Mouse (Mus musculus) kidney, embryonic 16.5 days (tissue): ENCODE data around the gene Car15. TPM values are rescaled to one million over a fixed set of nuclear protein-coding genes. Genes with fewer than 3 reads are reported as not detected.

Experiments
- ATAC-seq: fragments of 200-750 bp; cut with Nextera tagmentation; 2 replicates; pipeline ENCODE4 v1.8.0; 2017; ENCODE audit warnings: moderate TSS enrichment; ENCODE audit not compliant: low FRiP score, low TSS enrichment
- H3K27ac ChIP-seq: fragments of 300-500 bp; sonication (generic); 2 replicates; pipeline ENCODE4 v1.5.1; 2014; ENCODE audit warnings: low read length
- H3K27me3 ChIP-seq: fragments of 300-500 bp; sonication (generic); 2 replicates; pipeline ENCODE4 v1.6.1; 2014; ENCODE audit warnings: low read length, control low read depth, mixed read lengths; ENCODE audit not compliant: insufficient read depth
- H3K36me3 ChIP-seq: fragments of 300-500 bp; sonication (generic); 2 replicates; pipeline ENCODE4 v1.6.1; 2014; ENCODE audit warnings: low read length, control low read depth, mixed read lengths; ENCODE audit not compliant: insufficient read depth
- H3K4me1 ChIP-seq: fragments of 300-500 bp; sonication (generic); 2 replicates; pipeline ENCODE4 v1.6.1; 2014; ENCODE audit warnings: low read length, control low read depth, mixed read lengths; ENCODE audit not compliant: insufficient read depth
- H3K4me2 ChIP-seq: fragments of 300-500 bp; sonication (generic); replicated peaks from 2 replicates; pipeline ENCODE4 v1.6.1; 2014; ENCODE audit warnings: low read depth, low read length
- H3K4me3 ChIP-seq: fragments of 300-500 bp; sonication (generic); 2 replicates; pipeline ENCODE4 v1.5.1; 2014; ENCODE audit warnings: mild to moderate bottlenecking, low read length
- H3K9ac ChIP-seq: fragments of 300-500 bp; sonication (generic); replicated peaks from 2 replicates; pipeline ENCODE4 v1.6.1; 2014; ENCODE audit warnings: low read length
- H3K9me3 ChIP-seq: fragments of 300-500 bp; sonication (generic); 2 replicates; pipeline ENCODE4 v1.6.1; 2016; ENCODE audit warnings: low read length, control low read depth
- WGBS: fragments of 180-500 bp; shearing (Covaris S2); extraction: QIAGEN DNeasy Blood & Tissue Kit; methylation state at CpG from one replicate; pipeline ENCODE4 v1.1.7; 2014; 5-methylcytosine and 5-hydroxymethylcytosine counted together
- polyA plus RNA-seq: library from polyadenylated mRNA; unstranded; fragments of >200 nt; fragmentation: Nextera tagmentation; extraction: Ambion mirVana; gene quantifications from 2 replicates; pipeline ENCODE4 v1.2.1, GENCODE M21; 2015

The Car15 gene
- polyA plus RNA-seq = 35.7 and 48.6 TPM in 2 replicates

DNA sequence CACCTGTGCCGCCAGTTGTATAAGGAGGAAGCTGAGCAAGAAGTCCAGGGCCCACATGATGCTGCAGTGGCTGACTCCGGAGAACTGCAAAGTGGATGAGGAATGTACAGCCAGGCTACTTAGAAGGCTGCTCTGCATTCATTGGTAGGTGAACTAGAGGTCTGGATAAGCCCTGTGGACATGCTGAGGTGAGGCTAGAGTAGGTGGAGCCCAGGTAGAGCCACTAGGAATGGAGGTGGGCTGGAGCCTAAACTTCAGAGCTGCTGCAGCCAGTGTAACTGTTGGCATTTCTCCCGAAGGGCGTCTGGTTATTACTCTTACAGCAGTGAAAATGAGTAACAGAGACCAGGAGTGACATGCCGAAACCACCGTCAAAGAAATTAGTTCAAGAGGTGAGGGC lies at the start of gene Car15:
Car15 (minus strand) TSS at position 314 of the 400 bp plus-strand sequence.
- peaks cover 3% of the 10 kb centered on the region for H3K4me1 ChIP-seq

GRCm38 (mm10) chr16:17884116-17884515 lies 46.0 kb upstream of the Car15 start:
- H3K4me1 ChIP-seq = no peaks in the 10 kb centered on the region
- H3K4me2 ChIP-seq = no peak overlapping the region
- H3K9me3 ChIP-seq = no peaks in the 10 kb centered on the region
- no peak overlapping the region for H3K27ac ChIP-seq
- no peak overlapping the region for H3K4me3 ChIP-seq
- H3K9ac ChIP-seq = no peak overlapping the region
- no peak for ATAC-seq
- WGBS = 61% methylated on average over 6 of the region's 6 CpGs
- no peaks in the 10 kb centered on the region for H3K27me3 ChIP-seq
- H3K36me3 ChIP-seq = no peaks in the 10 kb centered on the region

More for the DNA sequence above, at the start of gene Car15:
- 71% methylated on average over 6 of the region's 6 CpGs for WGBS
- H3K4me3 ChIP-seq = no peak within 1 kb of the TSS
- H3K27ac ChIP-seq = no peak within 1 kb of the TSS
- H3K4me2 ChIP-seq = no peak within 1 kb of the TSS
- H3K9me3 ChIP-seq = no peaks in the 10 kb centered on the region
- H3K9ac ChIP-seq = no peak within 1 kb of the TSS
- peaks cover 22% of the 10 kb centered on the region for H3K36me3 ChIP-seq
- ATAC-seq = no peak
- H3K27me3 ChIP-seq = peaks cover 46% of the 10 kb centered on the region

GRCm38 (mm10) chr16:17882196-17882595 lies 44.0 kb upstream of the Car15 start:
- Histone ChIP-seq H3K9ac (no peak overlapping the region), H3K4me2 (no peak overlapping the region), H3K27me3 (no peaks in the 10 kb centered on the region), H3K4me3 (no peak overlapping the region), H3K27ac (no peak overlapping the region), H3K36me3 (0 out of 2 replicates have a peak, but pooled peaks cover 2% of the 10 kb centered on the region), H3K9me3 (no peaks in the 10 kb centered on the region), H3K4me1 (no peaks in the 10 kb centered on the region)
- no peak for ATAC-seq

- Histone ChIP-seq H3K4me1 (no peaks in the 10 kb centered on the region), H3K4me2 (no peak overlapping the region), H3K4me3 (no peak overlapping the region), H3K27ac (no peak overlapping the region), H3K36me3 (0 out of 2 replicates have a peak, but pooled peaks cover 2% of the 10 kb centered on the region), H3K9me3 (no peaks in the 10 kb centered on the region), H3K27me3 (no peaks in the 10 kb centered on the region), H3K9ac (no peak overlapping the region)
- ATAC-seq = no peak
- WGBS = 94% methylated on average over 4 of the region's 4 CpGs
Measured at GRCm38 (mm10) chr16:17879571-17879970, 41.4 kb upstream of the Car15 start.

- WGBS = 94% methylated on average over 1 of the region's 1 CpGs
- no peak for ATAC-seq
- H3K36me3 ChIP-seq = peaks cover 14% of the 10 kb centered on the region; the same call in 1 of the 2 replicates
Measured at GRCm38 (mm10) chr16:17876096-17876495, 37.9 kb upstream of the Car15 start.

DNA sequence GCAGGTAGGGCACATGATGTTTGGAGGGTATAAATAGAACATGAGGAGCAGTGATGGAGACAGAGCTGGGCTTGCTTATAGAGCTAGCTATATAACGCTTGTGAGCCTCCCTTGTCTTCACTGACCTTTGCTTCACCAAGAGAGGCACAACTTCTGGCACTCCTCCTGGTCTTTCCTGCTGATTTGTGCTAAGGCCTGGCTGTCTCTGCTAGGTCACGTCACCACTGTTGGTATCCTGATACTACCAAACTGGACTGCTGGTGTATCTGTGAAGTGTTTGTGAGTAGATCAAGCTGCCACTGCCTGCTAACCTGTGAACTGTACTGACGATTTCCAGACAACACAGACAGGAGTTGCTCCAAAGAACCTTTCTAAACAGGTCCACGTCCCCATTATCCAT lies 37.0 kb upstream of the Car15 start:
- WGBS = 75% methylated on average over 4 of the region's 4 CpGs
- Histone ChIP-seq H3K4me2 (no peak overlapping the region), H3K4me3 (no peak overlapping the region), H3K9me3 (no peaks in the 10 kb centered on the region), H3K27ac (no peak overlapping the region), H3K36me3 (peaks cover 18% of the 10 kb centered on the region; the same call in 1 of the 2 replicates), H3K9ac (no peak overlapping the region), H3K4me1 (no peaks in the 10 kb centered on the region), H3K27me3 (no peaks in the 10 kb centered on the region)
- no peak for ATAC-seq

More at GRCm38 (mm10) chr16:17876096-17876495, 37.9 kb upstream of the Car15 start:
- Histone ChIP-seq H3K9me3 (no peaks in the 10 kb centered on the region), H3K27ac (no peak overlapping the region), H3K4me2 (no peak overlapping the region), H3K27me3 (no peaks in the 10 kb centered on the region), H3K9ac (no peak overlapping the region), H3K4me3 (no peak overlapping the region), H3K4me1 (no peaks in the 10 kb centered on the region)

- H3K4me1 ChIP-seq = no peaks in the 10 kb centered on the region
- no peaks in the 10 kb centered on the region for H3K27me3 ChIP-seq
- no peak overlapping the region for H3K4me3 ChIP-seq
- H3K4me2 ChIP-seq = no peak overlapping the region
- H3K36me3 ChIP-seq = peaks cover 24% of the 10 kb centered on the region; the same call in 1 of the 2 replicates
- H3K27ac ChIP-seq = no peak overlapping the region
- H3K9me3 ChIP-seq = no peaks in the 10 kb centered on the region
- ATAC-seq = no peak
- no peak overlapping the region for H3K9ac ChIP-seq
- WGBS = 52% methylated on average over 4 of the region's 4 CpGs
Measured at GRCm38 (mm10) chr16:17872995-17873394, 34.8 kb upstream of the Car15 start.

DNA sequence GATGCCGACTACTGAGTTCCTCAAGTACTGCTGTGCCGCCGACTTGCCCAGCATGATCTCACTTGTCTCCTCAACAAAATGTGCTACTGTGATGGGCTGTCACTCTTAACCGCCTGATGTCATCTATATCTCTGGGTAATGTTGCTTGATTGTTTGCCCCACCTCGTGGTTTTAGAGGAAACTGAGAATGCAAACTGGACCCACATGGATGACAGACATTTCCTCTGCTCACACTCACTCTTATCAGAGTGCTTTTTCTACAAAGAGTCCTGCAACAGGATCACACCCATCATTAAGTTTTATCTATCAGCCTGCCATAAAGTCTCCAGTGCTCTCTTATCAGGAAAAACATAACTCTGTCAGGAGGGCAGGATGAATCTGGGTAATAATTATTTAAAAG lies 33.1 kb upstream of the Car15 start:
- Histone ChIP-seq H3K4me2 (no peak overlapping the region), H3K36me3 (peaks cover 24% of the 10 kb centered on the region; the same call in 1 of the 2 replicates), H3K4me1 (peaks cover 1% of the 10 kb centered on the region; the same call in 1 of the 2 replicates), H3K9me3 (no peaks in the 10 kb centered on the region), H3K27ac (no peak overlapping the region), H3K9ac (no peak overlapping the region), H3K27me3 (no peaks in the 10 kb centered on the region), H3K4me3 (no peak overlapping the region)
- 79% methylated on average over 5 of the region's 5 CpGs for WGBS
- no peak for ATAC-seq

DNA sequence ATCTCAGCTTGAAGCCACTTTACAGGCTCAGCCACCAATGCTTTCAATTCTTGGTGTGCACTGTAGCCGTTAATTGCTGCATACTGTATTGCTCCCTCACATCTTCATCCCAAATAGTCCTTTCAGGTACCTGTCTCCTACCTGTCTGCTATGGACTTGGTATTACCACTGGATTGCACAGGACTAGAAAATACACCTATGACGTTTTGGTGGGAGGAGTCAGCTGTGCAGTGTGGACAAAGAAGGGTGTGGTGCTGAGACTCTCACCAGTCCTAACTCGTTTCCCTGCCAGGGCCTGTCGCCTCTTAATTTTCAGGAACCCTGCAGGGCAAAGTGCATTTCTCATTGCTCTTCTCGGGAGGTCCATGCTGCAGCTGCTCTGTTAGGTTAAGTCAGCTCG lies 27.6 kb upstream of the Car15 start:
- WGBS = 75% methylated on average over 6 of the region's 6 CpGs
- H3K27me3 ChIP-seq = no peaks in the 10 kb centered on the region
- H3K9me3 ChIP-seq = no peaks in the 10 kb centered on the region
- no peak overlapping the region for H3K4me3 ChIP-seq
- H3K9ac ChIP-seq = no peak overlapping the region
- no peak overlapping the region for H3K27ac ChIP-seq
- peak; percentile 51; the same call in 1 of the 2 replicates for ATAC-seq
- H3K4me2 ChIP-seq = no peak overlapping the region
- peaks cover 9% of the 10 kb centered on the region; the same call in 1 of the 2 replicates for H3K4me1 ChIP-seq
- H3K36me3 ChIP-seq = peaks cover 22% of the 10 kb centered on the region; the same call in 1 of the 2 replicates

- Histone ChIP-seq H3K27ac (no peak overlapping the region), H3K9me3 (no peaks in the 10 kb centered on the region), H3K27me3 (no peaks in the 10 kb centered on the region), H3K36me3 (peaks cover 21% of the 10 kb centered on the region; the same call in 1 of the 2 replicates), H3K4me3 (no peak overlapping the region), H3K4me2 (no peak overlapping the region), H3K4me1 (peaks cover 9% of the 10 kb centered on the region; the same call in 1 of the 2 replicates), H3K9ac (no peak overlapping the region)
- WGBS = 63% methylated on average over 2 of the region's 2 CpGs
- ATAC-seq = peak; percentile 54; the same call in 1 of the 2 replicates
Measured at GRCm38 (mm10) chr16:17865293-17865692, 27.1 kb upstream of the Car15 start.
